Mouse (Mus musculus) lung, embryonic 14.5 days (tissue): Measurements from ENCODE around the gene Prrt2. TPM values are rescaled to one million over a fixed set of nuclear protein-coding genes. Genes with fewer than 3 reads are reported as not detected.

Experiments used
- ATAC-seq: fragments of 200-750 bp; cut with Nextera tagmentation; 2 replicates; pipeline ENCODE4 v1.8.0; 2017; ENCODE audit warnings: mild to moderate bottlenecking, moderate TSS enrichment, moderate library complexity; ENCODE audit not compliant: insufficient read depth
- DNase-seq: peaks from one replicate; pipeline ENCODE4 v3.0.0-alpha.2; 2015
- H3K27ac ChIP-seq: fragments of 300-500 bp; sonication (generic); 2 replicates; pipeline ENCODE4 v1.5.1; 2014; ENCODE audit warnings: low read depth, mild to moderate bottlenecking, moderate library complexity
- H3K27me3 ChIP-seq: fragments of 300-500 bp; sonication (generic); 2 replicates; pipeline ENCODE4 v1.6.1; 2014; ENCODE audit warnings: low read length, control low read depth; ENCODE audit not compliant: insufficient read depth
- H3K36me3 ChIP-seq: fragments of 300-500 bp; sonication (generic); 2 replicates; pipeline ENCODE4 v1.6.1; 2014; ENCODE audit warnings: control low read depth; ENCODE audit not compliant: insufficient read depth
- H3K4me1 ChIP-seq: fragments of 300-500 bp; sonication (generic); 2 replicates; pipeline ENCODE4 v1.6.1; 2014; ENCODE audit warnings: antibody characterized with exemption, control low read depth; ENCODE audit not compliant: insufficient read depth
- H3K4me2 ChIP-seq: fragments of 300-500 bp; sonication (generic); 2 replicates; pipeline ENCODE4 v1.6.1; 2014; ENCODE audit warnings: mild to moderate bottlenecking
- H3K4me3 ChIP-seq: fragments of 300-500 bp; sonication (generic); 2 replicates; pipeline ENCODE4 v1.5.1; 2014; ENCODE audit warnings: low read depth, low read length
- H3K9ac ChIP-seq: fragments of 300-500 bp; sonication (generic); 2 replicates; pipeline ENCODE4 v1.6.1; 2014
- H3K9me3 ChIP-seq: fragments of 300-500 bp; sonication (generic); 2 replicates; pipeline ENCODE4 v1.6.1; 2016; ENCODE audit warnings: low read depth, low read length, control low read depth
- CTCF ChIP-seq: IDR thresholded peaks from 2 replicates; pipeline ENCODE4 v1.5.1; 2016; ENCODE audit warnings: antibody characterized with exemption, low read depth
- WGBS: fragments of 180-500 bp; shearing (Covaris S2); extraction: QIAGEN DNeasy Blood & Tissue Kit; methylation state at CpG from one replicate; pipeline ENCODE4 v1.1.7; 2014; 5-methylcytosine and 5-hydroxymethylcytosine counted together
- polyA plus RNA-seq: library from polyadenylated mRNA; unstranded; fragments of >200 nt; fragmentation: Nextera tagmentation; extraction: Ambion mirVana; gene quantifications from 2 replicates; pipeline ENCODE4 v1.2.1, GENCODE M21; 2014

Prrt2 gene
- 4.7 and 5.9 TPM in 2 replicates for polyA plus RNA-seq

DNA sequence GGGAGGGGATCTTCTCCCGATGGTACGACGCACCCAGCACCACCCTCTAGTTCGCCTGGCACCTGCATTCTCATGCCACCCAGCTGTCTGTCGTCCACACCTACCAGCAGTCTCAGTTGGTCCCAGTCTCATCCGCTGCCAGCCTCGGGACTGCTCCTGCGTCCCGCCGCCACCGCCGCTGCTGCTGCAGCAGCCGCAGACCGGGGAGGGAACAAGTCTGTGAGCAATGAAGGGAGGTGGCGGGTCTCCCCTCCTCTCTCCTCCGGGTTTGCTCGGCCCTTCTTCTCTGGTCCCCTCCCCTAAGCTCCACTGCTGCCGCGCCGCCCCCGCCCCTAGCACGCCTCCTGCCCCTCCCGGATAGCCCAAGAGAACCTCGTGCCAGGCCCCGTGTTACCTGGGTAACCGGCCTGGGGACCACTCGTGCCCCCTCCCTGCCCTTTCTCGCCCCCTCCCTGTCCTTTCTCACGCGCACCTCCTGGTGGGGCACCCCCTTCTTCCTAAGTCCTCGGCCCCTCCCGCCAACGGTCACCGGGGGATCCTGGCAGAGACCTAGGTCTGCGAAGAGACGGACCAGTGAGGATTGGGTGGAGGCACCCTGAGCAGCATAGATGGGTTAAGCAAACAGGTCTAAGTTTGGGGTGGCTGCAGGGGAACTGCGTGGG, at the start of gene Prrt2, which contains the start of gene Gm42742:
Gene Prrt2, minus strand, starts transcription at position 311 of the 662 bp plus-strand sequence.
Gene Gm42742, minus strand, starts transcription at position 197 of the 662 bp plus-strand sequence.
- Histone ChIP-seq H3K27me3 (no peaks in the 10 kb centered on the region), H3K9ac (peak within 1 kb of the TSS; percentile 50), H3K36me3 (peaks cover 41% of the 10 kb centered on the region), H3K27ac (peak within 1 kb of the TSS; percentile 67), H3K4me3 (peak within 1 kb of the TSS; percentile 50), H3K4me2 (peak within 1 kb of the TSS; percentile 74), H3K4me1 (peaks cover 16% of the 10 kb centered on the region), H3K9me3 (no peaks in the 10 kb centered on the region)
- ATAC-seq, result peak; percentile 30
- peak; percentile 77 for DNase-seq
- WGBS, result 1% methylated on average over 37 of the region's 37 CpGs
- TF ChIP-seq CTCF, result no peak

DNA sequence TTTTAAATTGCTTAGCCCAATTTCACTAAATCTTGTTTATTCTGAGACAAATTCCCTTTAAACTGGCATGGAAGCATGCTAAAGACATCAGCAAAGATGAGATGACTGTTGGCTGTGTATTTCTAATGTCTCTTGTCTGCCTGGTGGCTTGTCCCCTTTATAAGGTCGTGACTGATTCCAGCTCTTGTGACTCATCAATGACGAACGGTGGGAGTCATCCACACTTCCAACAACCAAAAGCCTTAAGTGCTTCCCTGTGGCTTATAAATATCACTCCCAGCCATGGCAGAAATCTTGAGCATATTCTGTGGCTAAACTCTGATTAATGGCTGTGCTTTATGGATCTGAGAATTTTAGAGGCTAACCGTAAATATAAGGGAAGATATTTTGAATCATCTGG, 45.3 kb upstream of the Prrt2 start:
- H3K4me3 ChIP-seq, result no peak overlapping the region
- no peaks in the 10 kb centered on the region for H3K36me3 ChIP-seq
- no peaks in the 10 kb centered on the region for H3K9me3 ChIP-seq
- no peak for TF ChIP-seq CTCF
- no peak overlapping the region for H3K9ac ChIP-seq
- 66% methylated on average over 4 of the region's 4 CpGs for WGBS
- ATAC-seq (no peak), DNase-seq (no peak)
- no peaks in the 10 kb centered on the region for H3K4me1 ChIP-seq
- H3K27me3 ChIP-seq, result no peaks in the 10 kb centered on the region
- no peak overlapping the region for H3K4me2 ChIP-seq
- no peak overlapping the region for H3K27ac ChIP-seq

GRCm38 (mm10) chr7:127065538-127065937, 44.5 kb upstream of the Prrt2 start:
- H3K36me3 ChIP-seq, result no peaks in the 10 kb centered on the region
- no peaks in the 10 kb centered on the region for H3K27me3 ChIP-seq
- H3K4me1 ChIP-seq, result no peaks in the 10 kb centered on the region
- ATAC-seq (no peak), DNase-seq (no peak)
- no peak overlapping the region for H3K4me2 ChIP-seq
- H3K9me3 ChIP-seq, result no peaks in the 10 kb centered on the region
- 79% methylated on average over 6 of the region's 6 CpGs for WGBS
- H3K4me3 ChIP-seq, result no peak overlapping the region
- no peak overlapping the region for H3K27ac ChIP-seq
- no peak overlapping the region for H3K9ac ChIP-seq
- 0 out of 2 replicates have a peak, but pooled peaks have one; percentile 4 for TF ChIP-seq CTCF

- H3K4me2 ChIP-seq, result no peak overlapping the region
- ATAC-seq, result no peak
- H3K36me3 ChIP-seq, result no peaks in the 10 kb centered on the region
- H3K4me3 ChIP-seq, result no peak overlapping the region
- WGBS, result 58% methylated on average over 5 of the region's 5 CpGs
- H3K27me3 ChIP-seq, result no peaks in the 10 kb centered on the region
- H3K9ac ChIP-seq, result no peak overlapping the region
- no peaks in the 10 kb centered on the region for H3K9me3 ChIP-seq
- H3K27ac ChIP-seq, result no peak overlapping the region
- DNase-seq, result no peak
- H3K4me1 ChIP-seq, result no peaks in the 10 kb centered on the region
- TF ChIP-seq CTCF, result no peak
Measured at GRCm38 (mm10) chr7:127055026-127055585, 34.1 kb upstream of the Prrt2 start.

- Histone ChIP-seq H3K9me3 (no peaks in the 10 kb centered on the region), H3K4me3 (peak within 1 kb of the TSS; percentile 99), H3K27me3 (no peaks in the 10 kb centered on the region), H3K4me2 (peak within 1 kb of the TSS; percentile 80), H3K36me3 (peaks cover 19% of the 10 kb centered on the region), H3K4me1 (no peaks in the 10 kb centered on the region; the same call in 1 of the 2 replicates), H3K9ac (peak within 1 kb of the TSS; percentile 90), H3K27ac (peak within 1 kb of the TSS; percentile 84)
- ATAC-seq, result peak; percentile 85
- under 1% methylated on average over 53 of the region's 53 CpGs for WGBS
- no peak for TF ChIP-seq CTCF
- peak; percentile 98 for DNase-seq
Measured at GRCm38 (mm10) chr7:127041851-127042672, 21.1 kb upstream of the Prrt2 start, which contains the start of gene Kif22. TSS of gene Kif22 (minus strand) at chr7:127042471.

DNA sequence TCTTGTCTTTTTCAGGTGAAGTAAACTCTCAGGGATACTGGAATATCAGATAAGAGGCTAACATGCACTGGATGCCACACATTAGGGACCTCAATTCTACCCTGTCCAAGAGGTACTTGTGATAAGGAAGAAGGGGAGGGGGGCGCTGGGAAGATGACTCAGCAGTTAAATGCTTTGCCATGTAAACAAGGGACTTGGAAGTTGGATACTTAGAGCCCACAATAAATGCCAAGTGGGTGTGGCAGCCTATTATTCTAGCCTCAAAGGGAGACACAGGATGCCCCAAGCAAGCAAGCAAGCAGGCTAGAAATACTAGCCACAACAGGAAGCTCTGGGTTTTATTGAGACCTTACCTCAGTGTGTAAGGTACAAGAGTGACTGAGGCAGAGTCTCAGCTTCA, 10.2 kb upstream of the Prrt2 start:
- WGBS, result 70% methylated on average over 1 of the region's 1 CpGs
- ATAC-seq (no peak), DNase-seq (no peak)
- Histone ChIP-seq H3K4me2 (no peak overlapping the region), H3K36me3 (peaks cover 84% of the 10 kb centered on the region), H3K4me3 (no peak overlapping the region), H3K9me3 (no peaks in the 10 kb centered on the region), H3K9ac (no peak overlapping the region), H3K4me1 (peaks cover 6% of the 10 kb centered on the region; the same call in 1 of the 2 replicates), H3K27ac (no peak overlapping the region), H3K27me3 (no peaks in the 10 kb centered on the region)
- no peak for TF ChIP-seq CTCF
